Mouse (Mus musculus): ENCODE data around the gene 2310033P09Rik.

- TF ChIP-seq POLR2A (IDR thresholded peaks at IDR 0.05; ENCODE audit: control insufficient read depth, low read depth, low read length) (peak; percentile 90), CTCF (IDR thresholded peaks at IDR 0.05; ENCODE audit: control insufficient read depth, insufficient read depth, insufficient replicate concordance, low read depth, low read length) (no peak)
These were observed 44.6 kb upstream of the 2310033P09Rik start, which contains the start of gene Iba57 for GRCm38 (mm10) chr11:59163255-59164236.
